Mouse (Mus musculus): ENCODE data around the gene Bcl11a.

GRCm38 (mm10) chr11:24076127-24076650 is 1.7 kb upstream of the Bcl11a start:
- TF ChIP-seq CTCF (IDR thresholded peaks at IDR 0.05; ENCODE audit: borderline replicate concordance, insufficient read depth, low read length) (no peak), POLR2A (IDR thresholded peaks at IDR 0.05; ENCODE audit: low read depth, low read length) (no peak)
